Mouse (Mus musculus) hindbrain, embryonic 11.5 days (tissue): ENCODE measurements around the gene Mmp9. TPM values are rescaled to one million over a fixed set of nuclear protein-coding genes. Genes with fewer than 3 reads are reported as not detected.

Source experiments
- ATAC-seq: fragments of 200-750 bp; cut with Nextera tagmentation; 2 replicates; pipeline ENCODE4 v1.8.0; 2017; ENCODE audit warnings: mild to moderate bottlenecking, moderate TSS enrichment, moderate library complexity; ENCODE audit not compliant: low FRiP score
- DNase-seq: peaks from one replicate; pipeline ENCODE4 v3.0.0-alpha.2; 2015; ENCODE audit warnings: low spot score
- H3K27ac ChIP-seq: fragments of 300-500 bp; sonication (generic); 2 replicates; pipeline ENCODE4 v1.5.1; 2014; ENCODE audit warnings: mild to moderate bottlenecking, low read depth, low read length
- H3K27me3 ChIP-seq: fragments of 300-500 bp; sonication (generic); 2 replicates; pipeline ENCODE4 v1.6.1; 2014; ENCODE audit warnings: mild to moderate bottlenecking, low read length, moderate library complexity, mixed read lengths; ENCODE audit not compliant: control insufficient read depth, insufficient read depth
- H3K36me3 ChIP-seq: fragments of 300-500 bp; sonication (generic); 2 replicates; pipeline ENCODE4 v1.6.1; 2014; ENCODE audit warnings: mild to moderate bottlenecking, low read length, moderate library complexity, mixed read lengths; ENCODE audit not compliant: control insufficient read depth, insufficient read depth
- H3K4me1 ChIP-seq: fragments of 300-500 bp; sonication (generic); replicated peaks from 2 replicates; pipeline ENCODE4 v1.6.1; 2014; ENCODE audit warnings: low read length, mixed read lengths; ENCODE audit not compliant: control insufficient read depth, insufficient read depth
- H3K4me2 ChIP-seq: fragments of 300-500 bp; sonication (generic); replicated peaks from 2 replicates; pipeline ENCODE4 v1.6.1; 2014; ENCODE audit warnings: mild to moderate bottlenecking, low read depth, low read length
- H3K4me3 ChIP-seq: fragments of 300-500 bp; sonication (generic); 2 replicates; pipeline ENCODE4 v1.5.1; 2014; ENCODE audit warnings: low read depth, low read length
- H3K9ac ChIP-seq: fragments of 300-500 bp; sonication (generic); 2 replicates; pipeline ENCODE4 v1.6.1; 2014; ENCODE audit warnings: low read depth, low read length
- H3K9me3 ChIP-seq: fragments of 300-500 bp; sonication (generic); 2 replicates; pipeline ENCODE4 v1.6.1; 2016; ENCODE audit warnings: low read length; ENCODE audit not compliant: control insufficient read depth
- WGBS: fragments of 180-500 bp; shearing (Covaris S2); extraction: QIAGEN DNeasy Blood & Tissue Kit; methylation state at CpG from one replicate; pipeline ENCODE4 v1.1.7; 2014; 5-methylcytosine and 5-hydroxymethylcytosine counted together
- polyA plus RNA-seq: library from polyadenylated mRNA; unstranded; fragments of >200 nt; fragmentation: Nextera tagmentation; extraction: Ambion mirVana; gene quantifications from 2 replicates; pipeline ENCODE4 v1.2.1, GENCODE M21; 2014

The Mmp9 gene
- polyA plus RNA-seq, 1 experiment from 2014 or later: 1.3 TPM

DNA sequence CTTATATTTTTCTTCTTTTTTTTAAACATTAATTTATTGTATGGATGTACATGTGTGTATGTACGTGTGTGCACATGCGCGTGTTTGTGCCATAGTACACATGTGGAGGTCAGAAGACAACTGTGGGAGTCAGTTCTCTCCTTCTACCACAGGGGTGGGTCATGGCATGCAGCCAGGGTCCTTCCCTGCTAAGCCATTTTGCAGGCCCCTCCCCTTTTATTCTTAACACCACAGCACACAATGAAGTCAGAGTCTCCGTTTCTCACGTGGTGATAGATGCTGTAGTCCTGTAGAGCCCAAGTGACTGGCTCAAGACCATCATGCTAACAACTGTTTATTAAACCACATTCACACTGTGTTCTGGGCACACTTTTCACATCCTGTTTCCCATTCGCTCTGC is 45.4 kb downstream of the Mmp9 start:
- Histone ChIP-seq H3K4me1 (no peaks in the 10 kb centered on the region), H3K9me3 (no peaks in the 10 kb centered on the region), H3K27ac (no peak overlapping the region), H3K9ac (no peak overlapping the region), H3K36me3 (no peaks in the 10 kb centered on the region), H3K27me3 (no peaks in the 10 kb centered on the region), H3K4me2 (no peak overlapping the region), H3K4me3 (no peak overlapping the region)
- 86% methylated on average over 6 of the region's 6 CpGs for WGBS
- ATAC-seq (no peak), DNase-seq (no peak)

GRCm38 (mm10) chr2:164986371-164987027 is 45.9 kb downstream of the Mmp9 start:
- DNase-seq (no peak), ATAC-seq (no peak)
- no peaks in the 10 kb centered on the region for H3K36me3 ChIP-seq
- H3K27me3 ChIP-seq: no peaks in the 10 kb centered on the region
- H3K9me3 ChIP-seq: no peaks in the 10 kb centered on the region
- no peak overlapping the region for H3K4me2 ChIP-seq
- H3K9ac ChIP-seq: no peak overlapping the region
- no peak overlapping the region for H3K27ac ChIP-seq
- no peak overlapping the region for H3K4me3 ChIP-seq
- WGBS: 76% methylated on average over 14 of the region's 14 CpGs
- H3K4me1 ChIP-seq: no peaks in the 10 kb centered on the region

- no peaks in the 10 kb centered on the region for H3K27me3 ChIP-seq
- no peak overlapping the region for H3K9ac ChIP-seq
- ATAC-seq (no peak), DNase-seq (no peak)
- no peaks in the 10 kb centered on the region for H3K36me3 ChIP-seq
- WGBS: 76% methylated on average over 13 of the region's 13 CpGs
- no peaks in the 10 kb centered on the region for H3K9me3 ChIP-seq
- no peak overlapping the region for H3K4me2 ChIP-seq
- H3K27ac ChIP-seq: no peak overlapping the region
- H3K4me3 ChIP-seq: no peak overlapping the region
- H3K4me1 ChIP-seq: no peaks in the 10 kb centered on the region
Observed at GRCm38 (mm10) chr2:164988777-164989176, 48.2 kb downstream of the Mmp9 start.

DNA sequence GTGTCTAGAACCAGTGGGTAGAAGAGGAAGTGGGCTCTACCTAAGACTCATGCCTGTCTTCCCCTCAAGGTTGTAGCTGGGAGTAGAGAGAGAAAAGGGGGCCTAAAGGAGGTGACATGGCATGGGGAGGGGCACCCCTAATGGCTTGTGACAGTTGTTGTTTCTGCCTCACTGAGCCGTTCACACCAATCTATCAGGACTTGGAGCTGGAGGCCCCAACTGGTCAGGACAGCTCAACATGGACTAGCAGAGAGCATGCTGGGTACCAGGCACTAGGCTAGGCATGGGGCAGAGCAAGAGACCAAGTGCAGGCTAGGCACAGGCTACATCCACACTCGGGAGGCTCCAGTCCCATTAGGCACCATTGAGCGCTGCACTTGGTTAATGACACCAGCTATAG is 50.5 kb downstream of the Mmp9 start:
- DNase-seq: no peak
- 82% methylated on average over 3 of the region's 3 CpGs for WGBS
- H3K4me2 ChIP-seq: no peak overlapping the region
- H3K9me3 ChIP-seq: no peaks in the 10 kb centered on the region
- peaks cover 6% of the 10 kb centered on the region; the same call in 1 of the 2 replicates for H3K27me3 ChIP-seq
- no peak overlapping the region for H3K4me3 ChIP-seq
- no peak overlapping the region for H3K9ac ChIP-seq
- no peaks in the 10 kb centered on the region for H3K36me3 ChIP-seq
- H3K4me1 ChIP-seq: no peaks in the 10 kb centered on the region
- ATAC-seq: no peak
- H3K27ac ChIP-seq: no peak overlapping the region

- no peaks in the 10 kb centered on the region for H3K9me3 ChIP-seq
- DNase-seq (no peak), ATAC-seq (no peak)
- no peak overlapping the region for H3K4me2 ChIP-seq
- H3K4me3 ChIP-seq: no peak overlapping the region
- no peaks in the 10 kb centered on the region for H3K36me3 ChIP-seq
- no peak overlapping the region for H3K9ac ChIP-seq
- WGBS: 46% methylated on average over 10 of the region's 10 CpGs
- H3K4me1 ChIP-seq: no peaks in the 10 kb centered on the region
- H3K27ac ChIP-seq: no peak overlapping the region
- peaks cover 7% of the 10 kb centered on the region; the same call in 1 of the 2 replicates for H3K27me3 ChIP-seq
Observed at GRCm38 (mm10) chr2:164991808-164992207, 51.2 kb downstream of the Mmp9 start.

DNA sequence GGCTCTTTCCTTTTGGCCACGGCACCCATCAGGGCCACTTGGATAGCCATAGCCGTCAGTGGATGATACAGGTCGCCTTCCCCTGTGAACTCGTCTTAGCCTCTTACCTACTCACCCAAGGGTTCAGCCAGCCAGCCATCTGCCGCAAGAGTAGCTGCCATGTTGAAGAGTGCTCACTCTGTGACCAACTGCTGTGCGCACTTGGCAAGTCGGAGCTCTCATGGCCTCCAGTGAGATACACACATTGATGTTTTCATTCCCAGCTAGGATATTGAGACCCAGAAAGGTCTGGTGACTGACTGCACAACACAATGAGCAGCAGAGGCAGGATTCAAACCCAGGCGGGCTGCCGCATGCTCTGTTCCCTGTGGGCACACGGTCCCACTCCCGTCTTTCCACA is 53.6 kb downstream of the Mmp9 start:
- ATAC-seq (no peak), DNase-seq (no peak)
- WGBS: 90% methylated on average over 11 of the region's 11 CpGs
- H3K9me3 ChIP-seq: no peaks in the 10 kb centered on the region
- H3K4me1 ChIP-seq: peaks cover 9% of the 10 kb centered on the region; the same call in 1 of the 2 replicates
- no peak overlapping the region for H3K4me3 ChIP-seq
- H3K27me3 ChIP-seq: peaks cover 25% of the 10 kb centered on the region
- H3K9ac ChIP-seq: no peak overlapping the region
- H3K27ac ChIP-seq: no peak overlapping the region
- no peak overlapping the region for H3K4me2 ChIP-seq
- no peaks in the 10 kb centered on the region for H3K36me3 ChIP-seq

GRCm38 (mm10) chr2:164994659-164995428 is 54.3 kb downstream of the Mmp9 start:
- Histone ChIP-seq H3K4me2 (no peak overlapping the region), H3K36me3 (no peaks in the 10 kb centered on the region), H3K27ac (no peak overlapping the region), H3K4me3 (no peak overlapping the region), H3K9ac (no peak overlapping the region), H3K27me3 (peaks cover 25% of the 10 kb centered on the region), H3K4me1 (peaks cover 9% of the 10 kb centered on the region; the same call in 1 of the 2 replicates), H3K9me3 (no peaks in the 10 kb centered on the region)
- DNase-seq (no peak), ATAC-seq (no peak)
- WGBS: 57% methylated on average over 21 of the region's 21 CpGs

DNA sequence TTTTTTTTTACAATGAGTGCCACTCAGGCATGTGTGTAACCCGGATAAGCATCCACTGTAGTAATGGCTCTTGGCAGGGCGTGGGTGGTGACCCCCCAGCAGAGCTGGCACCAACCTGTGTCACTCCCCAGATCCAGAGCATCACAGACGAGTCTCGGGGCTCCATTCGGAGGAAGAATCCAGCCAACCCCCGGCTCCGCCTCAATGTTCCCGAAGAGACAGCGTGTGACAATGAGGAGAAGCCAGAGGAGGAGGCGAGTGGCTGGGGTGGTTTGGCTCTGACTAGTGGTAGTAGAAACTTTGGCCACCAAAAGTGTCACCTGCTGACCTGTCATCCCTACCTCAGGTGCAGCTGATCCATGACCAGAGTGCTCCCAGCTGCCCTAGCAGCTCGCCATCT is 55.4 kb downstream of the Mmp9 start:
- Histone ChIP-seq H3K4me2 (no peak overlapping the region), H3K9me3 (no peaks in the 10 kb centered on the region), H3K36me3 (peaks cover 3% of the 10 kb centered on the region; the same call in 1 of the 2 replicates), H3K9ac (no peak overlapping the region), H3K27me3 (peaks cover 25% of the 10 kb centered on the region), H3K27ac (no peak overlapping the region), H3K4me1 (peaks cover 9% of the 10 kb centered on the region; the same call in 1 of the 2 replicates), H3K4me3 (no peak overlapping the region)
- DNase-seq (no peak), ATAC-seq (no peak)
- WGBS: 74% methylated on average over 10 of the region's 11 CpGs
